Mouse (Mus musculus): ENCODE measurements around the gene Fam71e1. TPM values are rescaled to one million over a fixed set of nuclear protein-coding genes. Genes with fewer than 3 reads are reported as not detected.

The Fam71e1 gene
- polyA plus RNA-seq, 1 experiment, result 9.4 TPM

- no peak overlapping the region for H3K27ac ChIP-seq (ENCODE audit: control insufficient read depth, insufficient read depth, low read length)
- no peak for DNase-seq
- H3K4me3 ChIP-seq (ENCODE audit: control insufficient read depth, insufficient read depth, low read length), result no peak overlapping the region
- H3K27me3 ChIP-seq (ENCODE audit: control insufficient read depth, insufficient read depth, low read length), result no peaks in the 10 kb centered on the region
- no peak for TF ChIP-seq POLR2A (IDR thresholded peaks at IDR 0.05; ENCODE audit: control insufficient read depth, extremely low read depth, insufficient read depth, low read length, poor library complexity)
- no peak for TF ChIP-seq CTCF (IDR thresholded peaks at IDR 0.05; ENCODE audit: borderline replicate concordance, control insufficient read depth, extremely low read depth, insufficient read depth, low read length, poor library complexity)
- peaks cover 31% of the 10 kb centered on the region for H3K4me1 ChIP-seq (replicated peaks; ENCODE audit: control insufficient read depth, insufficient read depth, low read length)
- 45% methylated on average over 13 of the region's 13 CpGs for WGBS
- peaks cover 15% of the 10 kb centered on the region for H3K36me3 ChIP-seq (ENCODE audit: control insufficient read depth, insufficient read depth, low read length)
Measured at GRCm38 (mm10) chr7:44547041-44547440, 50.7 kb downstream of the Fam71e1 start.

GRCm38 (mm10) chr7:44547725-44548124 is 51.3 kb downstream of the Fam71e1 start:
- Histone ChIP-seq H3K4me3 (ENCODE audit: control insufficient read depth, insufficient read depth, low read length) (peak overlapping the region; percentile 84), H3K27ac (ENCODE audit: control insufficient read depth, insufficient read depth, low read length) (no peak overlapping the region; the same call in 1 of the 2 replicates), H3K36me3 (ENCODE audit: control insufficient read depth, insufficient read depth, low read length) (peaks cover 19% of the 10 kb centered on the region), H3K27me3 (ENCODE audit: control insufficient read depth, insufficient read depth, low read length) (no peaks in the 10 kb centered on the region), H3K4me1 (replicated peaks; ENCODE audit: control insufficient read depth, insufficient read depth, low read length) (peaks cover 24% of the 10 kb centered on the region)
- 14% methylated on average over 5 of the region's 5 CpGs for WGBS
- TF ChIP-seq POLR2A (IDR thresholded peaks at IDR 0.05; ENCODE audit: control insufficient read depth, extremely low read depth, insufficient read depth, low read length, poor library complexity) (no peak), CTCF (IDR thresholded peaks at IDR 0.05; ENCODE audit: borderline replicate concordance, control insufficient read depth, extremely low read depth, insufficient read depth, low read length, poor library complexity) (no peak)
- DNase-seq, result no peak

GRCm38 (mm10) chr7:44548497-44549087 is 52.2 kb downstream of the Fam71e1 start, which contains the start of gene Pold1:
Pold1 (minus strand) TSS chr7:44548849.
- Histone ChIP-seq H3K4me1 (replicated peaks; ENCODE audit: control insufficient read depth, insufficient read depth, low read length) (peaks cover 21% of the 10 kb centered on the region), H3K36me3 (ENCODE audit: control insufficient read depth, insufficient read depth, low read length) (peaks cover 19% of the 10 kb centered on the region), H3K27me3 (ENCODE audit: control insufficient read depth, insufficient read depth, low read length) (no peaks in the 10 kb centered on the region), H3K4me3 (ENCODE audit: control insufficient read depth, insufficient read depth, low read length) (peak within 1 kb of the TSS; percentile 84), H3K27ac (ENCODE audit: control insufficient read depth, insufficient read depth, low read length) (no peak within 1 kb of the TSS; the same call in 1 of the 2 replicates)
- WGBS, result under 1% methylated on average over 43 of the region's 43 CpGs
- DNase-seq, result peak; percentile 100
- TF ChIP-seq POLR2A (IDR thresholded peaks at IDR 0.05; ENCODE audit: control insufficient read depth, extremely low read depth, insufficient read depth, low read length, poor library complexity) (peak; percentile 36; the same call in 1 of the 2 replicates), CTCF (IDR thresholded peaks at IDR 0.05; ENCODE audit: borderline replicate concordance, control insufficient read depth, extremely low read depth, insufficient read depth, low read length, poor library complexity) (peak; percentile 84)

- TF ChIP-seq CTCF (IDR thresholded peaks at IDR 0.05; ENCODE audit: borderline replicate concordance, control insufficient read depth, extremely low read depth, insufficient read depth, low read length, poor library complexity) (no peak), POLR2A (IDR thresholded peaks at IDR 0.05; ENCODE audit: control insufficient read depth, extremely low read depth, insufficient read depth, low read length, poor library complexity) (no peak)
- H3K4me1 ChIP-seq (replicated peaks; ENCODE audit: control insufficient read depth, insufficient read depth, low read length), result peaks cover 20% of the 10 kb centered on the region
Measured at GRCm38 (mm10) chr7:44549621-44550408, 53.4 kb downstream of the Fam71e1 start.

GRCm38 (mm10) chr7:44550409-44550678 is 54.0 kb downstream of the Fam71e1 start:
- DNase-seq, result no peak
- no peaks in the 10 kb centered on the region for H3K27me3 ChIP-seq (ENCODE audit: control insufficient read depth, insufficient read depth, low read length)
- peaks cover 20% of the 10 kb centered on the region for H3K4me1 ChIP-seq (replicated peaks; ENCODE audit: control insufficient read depth, insufficient read depth, low read length)
- TF ChIP-seq CTCF (IDR thresholded peaks at IDR 0.05; ENCODE audit: borderline replicate concordance, control insufficient read depth, extremely low read depth, insufficient read depth, low read length, poor library complexity), result no peak
- TF ChIP-seq POLR2A (IDR thresholded peaks at IDR 0.05; ENCODE audit: control insufficient read depth, extremely low read depth, insufficient read depth, low read length, poor library complexity), result no peak
- H3K27ac ChIP-seq (ENCODE audit: control insufficient read depth, insufficient read depth, low read length), result no peak overlapping the region
- WGBS, result 98% methylated on average over 12 of the region's 12 CpGs
- H3K36me3 ChIP-seq (ENCODE audit: control insufficient read depth, insufficient read depth, low read length), result peaks cover 19% of the 10 kb centered on the region
- no peak overlapping the region for H3K4me3 ChIP-seq (ENCODE audit: control insufficient read depth, insufficient read depth, low read length)

More at GRCm38 (mm10) chr7:44549621-44550408, 53.4 kb downstream of the Fam71e1 start:
- Histone ChIP-seq H3K36me3 (ENCODE audit: control insufficient read depth, insufficient read depth, low read length) (peaks cover 19% of the 10 kb centered on the region), H3K27me3 (ENCODE audit: control insufficient read depth, insufficient read depth, low read length) (no peaks in the 10 kb centered on the region), H3K27ac (ENCODE audit: control insufficient read depth, insufficient read depth, low read length) (no peak overlapping the region), H3K4me3 (ENCODE audit: control insufficient read depth, insufficient read depth, low read length) (no peak overlapping the region)
- 97% methylated on average over 23 of the region's 23 CpGs for WGBS
- DNase-seq, result no peak

Other genes with a start within 250 kb of the Fam71e1 start
- gene 1700028J19Rik, start 249.9 kb upstream of the Fam71e1 start, polyA plus RNA-seq (2012; rRNA removed), result 2.4 and 3.6 TPM in 2 replicates
- 173 and 177 TPM in 2 replicates for gene 2410002F23Rik, start 249.9 kb upstream of the Fam71e1 start, polyA plus RNA-seq (2012; rRNA removed)
- 0.16 and 0.24 TPM in 2 replicates for gene Acp4, start 239.2 kb upstream of the Fam71e1 start, polyA plus RNA-seq (2012; rRNA removed)
- gene Gm15517, start 235.1 kb upstream of the Fam71e1 start, polyA plus RNA-seq (2012; rRNA removed), result 1.1 TPM in 1 of 2 replicates, not detected in the other
- 2.3 and 3.1 TPM in 2 replicates for gene Clec11a, start 189.7 kb upstream of the Fam71e1 start, polyA plus RNA-seq (2012; rRNA removed)
- 1.1 and 1.9 TPM in 2 replicates for gene Shank1, start 186.3 kb upstream of the Fam71e1 start, polyA plus RNA-seq (2012; rRNA removed)
- gene Syt3, start 112.5 kb upstream of the Fam71e1 start, polyA plus RNA-seq (2012; rRNA removed), result 2.5 and 2.7 TPM in 2 replicates
- 1.8 and 2.1 TPM in 2 replicates for gene 1700008O03Rik, start 110.8 kb upstream of the Fam71e1 start, polyA plus RNA-seq (2012; rRNA removed)
- 0.84 and 1.4 TPM in 2 replicates for gene Lrrc4b, start 67.6 kb upstream of the Fam71e1 start, polyA plus RNA-seq (2012; rRNA removed)
- 0.32 and 1.6 TPM in 2 replicates for gene Aspdh, start 31.2 kb upstream of the Fam71e1 start, polyA plus RNA-seq (2012; rRNA removed)
- 107 and 142 TPM in 2 replicates for gene Josd2, start 28.6 kb upstream of the Fam71e1 start, polyA plus RNA-seq (2012; rRNA removed)
- gene Emc10, start 52 bp upstream of the Fam71e1 start, polyA plus RNA-seq (2012; rRNA removed), result 378 and 406 TPM in 2 replicates
- gene Mybpc2, start 28.1 kb downstream of the Fam71e1 start, polyA plus RNA-seq (2012; rRNA removed), result 0.53 and 0.55 TPM in 2 replicates
- 40.3 and 43.3 TPM in 2 replicates for gene Spib, start 35.5 kb downstream of the Fam71e1 start, polyA plus RNA-seq (2012; rRNA removed)
- 208 and 235 TPM in 2 replicates for gene Pold1, start 52.3 kb downstream of the Fam71e1 start, polyA plus RNA-seq (2012; rRNA removed)
- gene Nr1h2, start 57.4 kb downstream of the Fam71e1 start, polyA plus RNA-seq (2012; rRNA removed), result 302 and 308 TPM in 2 replicates
- 28.0 and 32.0 TPM in 2 replicates for gene Napsa, start 75.8 kb downstream of the Fam71e1 start, polyA plus RNA-seq (2012; rRNA removed)
- gene Kcnc3, start 94.1 kb downstream of the Fam71e1 start, polyA plus RNA-seq (2012; rRNA removed), result 0.82 and 1.0 TPM in 2 replicates
- gene Myh14, start 174.3 kb downstream of the Fam71e1 start, polyA plus RNA-seq (2012; rRNA removed), result 1.9 and 3.7 TPM in 2 replicates
- not detected in 2 replicates for gene Izumo2, start 212.2 kb downstream of the Fam71e1 start, polyA plus RNA-seq (2012; rRNA removed)